Mouse (Mus musculus) lung, embryonic 14.5 days (tissue): ENCODE measurements around the gene Myo10. TPM values are rescaled to one million over a fixed set of nuclear protein-coding genes. Genes with fewer than 3 reads are reported as not detected.

Experiments used
- ATAC-seq: fragments of 200-750 bp; cut with Nextera tagmentation; 2 replicates; pipeline ENCODE4 v1.8.0; 2017; ENCODE audit warnings: mild to moderate bottlenecking, moderate TSS enrichment, moderate library complexity; ENCODE audit not compliant: insufficient read depth
- DNase-seq: peaks from one replicate; pipeline ENCODE4 v3.0.0-alpha.2; 2015
- H3K27ac ChIP-seq: fragments of 300-500 bp; sonication (generic); 2 replicates; pipeline ENCODE4 v1.5.1; 2014; ENCODE audit warnings: low read depth, mild to moderate bottlenecking, moderate library complexity
- H3K27me3 ChIP-seq: fragments of 300-500 bp; sonication (generic); 2 replicates; pipeline ENCODE4 v1.6.1; 2014; ENCODE audit warnings: low read length, control low read depth; ENCODE audit not compliant: insufficient read depth
- H3K36me3 ChIP-seq: fragments of 300-500 bp; sonication (generic); 2 replicates; pipeline ENCODE4 v1.6.1; 2014; ENCODE audit warnings: control low read depth; ENCODE audit not compliant: insufficient read depth
- H3K4me1 ChIP-seq: fragments of 300-500 bp; sonication (generic); 2 replicates; pipeline ENCODE4 v1.6.1; 2014; ENCODE audit warnings: antibody characterized with exemption, control low read depth; ENCODE audit not compliant: insufficient read depth
- H3K4me2 ChIP-seq: fragments of 300-500 bp; sonication (generic); 2 replicates; pipeline ENCODE4 v1.6.1; 2014; ENCODE audit warnings: mild to moderate bottlenecking
- H3K4me3 ChIP-seq: fragments of 300-500 bp; sonication (generic); 2 replicates; pipeline ENCODE4 v1.5.1; 2014; ENCODE audit warnings: low read depth, low read length
- H3K9ac ChIP-seq: fragments of 300-500 bp; sonication (generic); 2 replicates; pipeline ENCODE4 v1.6.1; 2014
- H3K9me3 ChIP-seq: fragments of 300-500 bp; sonication (generic); 2 replicates; pipeline ENCODE4 v1.6.1; 2016; ENCODE audit warnings: low read depth, low read length, control low read depth
- CTCF ChIP-seq: IDR thresholded peaks from 2 replicates; pipeline ENCODE4 v1.5.1; 2016; ENCODE audit warnings: antibody characterized with exemption, low read depth
- WGBS: fragments of 180-500 bp; shearing (Covaris S2); extraction: QIAGEN DNeasy Blood & Tissue Kit; methylation state at CpG from one replicate; pipeline ENCODE4 v1.1.7; 2014; 5-methylcytosine and 5-hydroxymethylcytosine counted together
- polyA plus RNA-seq: library from polyadenylated mRNA; unstranded; fragments of >200 nt; fragmentation: Nextera tagmentation; extraction: Ambion mirVana; gene quantifications from 2 replicates; pipeline ENCODE4 v1.2.1, GENCODE M21; 2014

The Myo10 gene
- polyA plus RNA-seq, 1 experiment from 2014 or later = 54.8 TPM

DNA sequence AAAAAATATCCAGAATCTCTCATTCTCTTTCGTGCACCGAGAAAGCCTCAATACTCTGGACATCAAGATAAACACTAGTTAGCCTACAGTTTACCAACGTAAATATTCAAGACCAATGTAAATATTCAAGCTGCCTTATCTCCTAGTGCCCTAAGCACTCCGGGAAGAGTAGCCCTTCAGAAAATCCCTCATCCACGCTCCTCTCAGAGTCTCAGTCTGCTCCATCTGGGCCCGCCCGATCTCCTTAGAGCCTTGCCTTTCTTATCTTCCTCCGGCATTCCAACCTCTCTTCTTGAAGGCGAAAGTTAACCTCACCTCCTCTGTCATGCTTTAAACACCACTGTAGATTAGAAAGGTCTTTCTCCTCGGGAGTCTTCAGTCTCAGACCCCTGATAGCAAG lies 13.1 kb upstream of the Myo10 start:
- H3K4me3 ChIP-seq = no peak overlapping the region
- no peak overlapping the region for H3K9ac ChIP-seq
- peak; percentile 55; the same call in 1 of the 2 replicates for ATAC-seq
- H3K36me3 ChIP-seq = no peaks in the 10 kb centered on the region
- 9% methylated on average over 10 of the region's 10 CpGs for whole genome bisulfite sequencing
- DNase-seq = no peak
- H3K27me3 ChIP-seq = no peaks in the 10 kb centered on the region
- H3K9me3 ChIP-seq = no peaks in the 10 kb centered on the region
- peak overlapping the region; percentile 8; the same call in 1 of the 2 replicates for H3K4me2 ChIP-seq
- TF ChIP-seq CTCF = no peak
- H3K27ac ChIP-seq = no peak overlapping the region
- peaks cover 15% of the 10 kb centered on the region for H3K4me1 ChIP-seq

DNA sequence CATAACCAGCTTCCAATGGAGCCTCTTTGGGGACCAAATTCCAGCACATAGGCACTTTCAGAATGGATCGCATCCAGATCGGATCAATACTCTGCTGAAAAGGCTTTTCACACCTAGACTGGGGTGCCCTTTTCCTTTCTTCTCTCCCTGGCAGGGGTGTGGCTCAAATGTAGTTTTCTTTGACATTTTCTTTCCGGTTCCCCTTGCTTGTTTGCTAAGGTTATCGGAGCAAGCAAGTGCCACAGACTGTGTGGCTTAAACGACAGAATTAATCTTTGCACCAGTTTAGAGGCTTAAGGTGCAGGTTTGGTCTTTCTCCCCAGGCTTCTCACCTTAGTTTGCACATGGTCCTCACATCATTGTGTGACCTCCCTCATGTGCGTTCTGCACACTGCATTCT lies 11.1 kb upstream of the Myo10 start:
- ATAC-seq = no peak
- Histone ChIP-seq H3K27me3 (no peaks in the 10 kb centered on the region), H3K27ac (no peak overlapping the region), H3K4me1 (peaks cover 15% of the 10 kb centered on the region), H3K4me2 (no peak overlapping the region), H3K4me3 (no peak overlapping the region), H3K36me3 (no peaks in the 10 kb centered on the region), H3K9me3 (no peaks in the 10 kb centered on the region), H3K9ac (no peak overlapping the region)
- TF ChIP-seq CTCF = no peak
- no peak for DNase-seq
- WGBS = 57% methylated on average over 6 of the region's 6 CpGs

DNA sequence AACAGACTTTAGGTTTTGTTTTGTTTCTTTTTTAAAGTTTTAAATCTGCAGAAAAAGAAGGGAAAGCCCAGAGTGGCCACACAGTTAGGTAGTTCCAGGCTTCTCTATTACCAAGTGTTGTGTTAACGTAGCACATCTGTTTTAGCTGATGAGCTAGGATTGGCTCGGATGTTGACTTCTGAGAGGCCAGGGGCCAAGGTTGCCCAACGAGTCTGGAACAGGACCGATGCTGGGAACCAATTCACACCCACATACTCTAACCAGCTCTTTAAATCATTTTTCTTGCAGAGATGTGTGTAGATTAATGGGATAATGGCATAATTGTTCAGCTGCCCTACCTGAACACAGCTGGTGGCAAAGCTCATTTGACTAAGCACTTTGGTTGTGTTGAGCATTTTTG lies 1.8 kb upstream of the Myo10 start:
- Histone ChIP-seq H3K4me1 (peaks cover 9% of the 10 kb centered on the region), H3K9ac (no peak overlapping the region), H3K27me3 (no peaks in the 10 kb centered on the region), H3K9me3 (no peaks in the 10 kb centered on the region), H3K27ac (no peak overlapping the region), H3K4me3 (no peak overlapping the region), H3K4me2 (no peak overlapping the region), H3K36me3 (no peaks in the 10 kb centered on the region)
- no peak for TF ChIP-seq CTCF
- ATAC-seq = no peak
- DNase-seq = no peak
- 43% methylated on average over 4 of the region's 4 CpGs for WGBS

DNA sequence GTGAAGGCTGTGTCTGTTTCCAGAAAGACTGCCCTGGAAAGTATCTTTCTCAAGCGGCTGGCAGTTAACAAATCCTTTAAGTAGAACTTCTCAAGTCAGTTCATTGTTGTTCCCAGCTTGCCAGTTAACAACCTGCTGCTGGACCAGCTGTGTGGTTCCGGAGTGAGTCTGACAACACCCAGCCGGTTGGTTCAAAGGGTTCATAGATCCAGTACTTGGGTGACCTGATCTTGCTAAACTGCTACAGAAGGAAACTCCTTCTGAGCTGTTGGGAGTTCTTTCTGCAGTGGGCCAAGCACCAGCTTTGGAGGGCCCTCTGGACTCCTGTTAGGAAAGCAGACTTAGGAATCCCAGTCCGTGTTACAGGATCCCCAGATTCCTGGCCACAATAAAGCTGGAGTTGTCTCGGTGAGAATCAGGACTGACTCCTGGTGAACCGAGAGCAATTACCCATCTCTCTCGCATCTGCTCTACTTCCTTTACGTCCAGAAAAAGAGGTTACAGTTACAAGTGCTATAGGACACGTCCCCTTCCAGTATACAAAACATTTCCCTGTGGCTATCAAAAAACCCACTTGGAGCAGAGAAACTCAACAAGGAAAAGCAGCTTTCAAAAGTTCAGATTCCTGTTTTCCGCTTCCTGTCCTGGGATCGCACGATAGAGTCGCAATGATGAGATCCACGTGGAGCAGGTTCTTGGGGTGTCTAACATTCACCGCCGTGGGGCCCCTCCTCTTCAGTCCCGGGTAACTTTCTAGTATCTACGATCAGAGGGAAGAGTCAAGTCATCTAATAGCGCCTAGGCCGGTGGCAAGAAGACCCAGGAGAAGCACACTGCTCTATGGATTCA lies 750 bp upstream of the Myo10 start:
- no peaks in the 10 kb centered on the region for H3K9me3 ChIP-seq
- H3K4me3 ChIP-seq = peak overlapping the region; percentile 91
- peaks cover 9% of the 10 kb centered on the region for H3K4me1 ChIP-seq
- H3K9ac ChIP-seq = peak overlapping the region; percentile 47; the same call in 1 of the 2 replicates
- ATAC-seq (no peak), DNase-seq (peak; percentile 56)
- no peaks in the 10 kb centered on the region for H3K27me3 ChIP-seq
- H3K27ac ChIP-seq = no peak overlapping the region
- peak overlapping the region; percentile 74 for H3K4me2 ChIP-seq
- WGBS = 10% methylated on average over 20 of the region's 20 CpGs
- TF ChIP-seq CTCF = no peak
- H3K36me3 ChIP-seq = no peaks in the 10 kb centered on the region

DNA sequence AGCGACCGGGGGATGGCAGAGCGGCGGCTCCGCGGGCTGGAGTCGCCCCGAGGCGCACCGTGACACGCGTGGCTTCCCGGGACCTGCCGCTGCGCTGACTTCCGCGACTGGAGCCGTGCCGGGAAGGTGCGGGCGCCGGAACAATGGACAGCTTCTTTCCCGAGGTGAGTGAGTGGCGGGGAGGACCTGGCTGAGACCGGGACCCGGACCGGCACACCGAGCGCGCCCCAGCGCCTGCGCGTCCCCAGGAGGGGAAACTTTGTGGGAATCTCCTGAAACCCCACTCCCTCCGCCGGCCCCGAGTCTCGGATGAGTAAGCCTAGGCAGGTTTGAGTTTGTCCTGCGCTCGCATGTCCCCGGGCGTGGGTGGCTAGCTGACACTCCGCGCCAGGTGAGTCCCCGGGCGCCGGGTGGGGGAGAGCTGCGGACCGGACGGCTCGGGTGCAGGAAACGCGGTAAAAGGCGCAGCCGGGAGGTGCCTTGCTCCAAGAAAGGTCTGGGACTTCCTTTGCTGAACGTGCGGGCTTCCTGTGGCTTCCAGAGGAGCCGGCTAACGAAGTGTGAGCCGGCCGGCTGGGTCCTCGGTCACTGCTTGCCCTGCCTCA lies 644 bp downstream of the Myo10 start:
- H3K36me3 ChIP-seq = no peaks in the 10 kb centered on the region
- H3K27me3 ChIP-seq = no peaks in the 10 kb centered on the region
- H3K4me2 ChIP-seq = peak overlapping the region; percentile 74
- no peak for TF ChIP-seq CTCF
- DNase-seq (peak; percentile 70), ATAC-seq (peak; percentile 23)
- H3K4me3 ChIP-seq = peak overlapping the region; percentile 91
- no peaks in the 10 kb centered on the region for H3K9me3 ChIP-seq
- peaks cover 9% of the 10 kb centered on the region for H3K4me1 ChIP-seq
- under 1% methylated on average over 61 of the region's 61 CpGs for WGBS
- peak overlapping the region; percentile 93 for H3K27ac ChIP-seq
- peak overlapping the region; percentile 84 for H3K9ac ChIP-seq

DNA sequence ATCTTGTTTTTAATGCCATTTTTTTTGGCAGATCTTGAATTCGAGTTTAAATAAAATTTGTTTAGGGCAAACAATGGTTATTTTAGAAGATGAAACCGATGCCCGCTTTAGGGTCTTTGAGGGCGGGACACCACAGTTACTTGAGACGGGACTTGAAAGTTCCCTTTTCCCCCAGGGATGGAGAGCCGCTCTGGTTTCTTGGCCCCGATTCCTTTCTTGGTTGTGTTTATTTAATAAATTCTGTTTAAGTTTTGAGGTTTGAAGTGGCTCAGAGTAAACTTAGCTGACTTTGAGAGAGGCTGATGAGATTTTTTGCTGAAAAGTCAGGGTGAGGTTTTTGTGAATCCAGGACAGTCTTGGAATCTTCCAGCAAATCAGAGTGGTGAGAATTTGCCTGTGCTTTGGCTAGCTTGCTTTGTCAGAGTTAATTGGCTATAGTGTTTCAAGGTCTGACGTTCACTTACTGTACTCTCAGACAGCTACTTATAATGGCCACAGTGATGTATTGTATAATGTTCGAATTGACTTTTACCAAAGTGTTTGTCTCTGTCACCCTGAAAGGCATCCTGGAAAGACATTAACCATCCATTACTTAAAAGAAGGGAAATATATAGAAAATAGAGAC lies 1.3 kb downstream of the Myo10 start:
- ATAC-seq = no peak
- Histone ChIP-seq H3K36me3 (no peaks in the 10 kb centered on the region), H3K4me3 (peak overlapping the region; percentile 91), H3K27ac (peak overlapping the region; percentile 93), H3K4me1 (peaks cover 9% of the 10 kb centered on the region), H3K4me2 (peak overlapping the region; percentile 74), H3K9ac (peak overlapping the region; percentile 84), H3K9me3 (no peaks in the 10 kb centered on the region), H3K27me3 (no peaks in the 10 kb centered on the region)
- 2% methylated on average over 9 of the region's 9 CpGs for WGBS
- DNase-seq = peak; percentile 77
- TF ChIP-seq CTCF = no peak

DNA sequence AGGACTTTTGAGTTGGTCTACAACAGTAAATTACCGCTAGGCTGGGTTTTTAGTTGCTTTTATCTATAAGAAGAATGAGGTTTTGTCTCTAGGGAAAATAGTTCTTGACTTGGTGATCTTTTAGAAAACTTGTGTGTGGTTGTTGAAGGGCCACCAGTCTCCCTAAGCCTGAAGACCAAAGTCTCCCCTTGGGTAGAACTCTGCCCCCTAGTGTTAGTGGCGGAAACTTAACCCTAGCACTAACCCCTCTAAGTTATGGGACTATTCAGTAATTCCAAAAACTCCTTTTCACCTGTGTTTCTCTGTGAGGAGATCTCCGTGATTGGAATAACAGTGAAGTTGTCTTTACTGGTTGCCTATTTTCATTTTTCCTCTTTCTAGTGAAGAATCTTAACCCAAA lies 1.9 kb downstream of the Myo10 start:
- H3K27me3 ChIP-seq = no peaks in the 10 kb centered on the region
- H3K27ac ChIP-seq = no peak overlapping the region
- ATAC-seq (no peak), DNase-seq (peak; percentile 75)
- TF ChIP-seq CTCF = peak; percentile 70
- peak overlapping the region; percentile 91 for H3K4me3 ChIP-seq
- no peaks in the 10 kb centered on the region for H3K36me3 ChIP-seq
- H3K9me3 ChIP-seq = no peaks in the 10 kb centered on the region
- H3K4me2 ChIP-seq = peak overlapping the region; percentile 74
- H3K4me1 ChIP-seq = peaks cover 9% of the 10 kb centered on the region
- H3K9ac ChIP-seq = peak overlapping the region; percentile 84; the same call in 1 of the 2 replicates
- 50% methylated on average over 3 of the region's 3 CpGs for WGBS
